Mouse (Mus musculus) testis, adult 2 months (tissue): Measurements from ENCODE around the gene Amph. TPM values are rescaled to one million over a fixed set of nuclear protein-coding genes. Genes with fewer than 3 reads are reported as not detected.

Experiments used
- H3K27ac ChIP-seq: fragments of 200-500 bp; 2 replicates; pipeline ENCODE4 v1.5.1; 2012; ENCODE audit warnings: low read depth, low read length; ENCODE audit not compliant: control insufficient read depth, insufficient read depth
- H3K27me3 ChIP-seq: fragments of 200-500 bp; 2 replicates; pipeline ENCODE4 v1.6.1; 2012; ENCODE audit warnings: mild to moderate bottlenecking, low read length, moderate library complexity; ENCODE audit not compliant: control insufficient read depth, insufficient read depth
- H3K36me3 ChIP-seq: fragments of 200-500 bp; 2 replicates; pipeline ENCODE4 v1.6.1; 2012; ENCODE audit warnings: mild to moderate bottlenecking, low read length; ENCODE audit not compliant: control insufficient read depth, insufficient read depth
- H3K4me1 ChIP-seq: fragments of 200-500 bp; 2 replicates; pipeline ENCODE4 v1.6.1; 2012; ENCODE audit warnings: low read length; ENCODE audit not compliant: control insufficient read depth, insufficient read depth
- H3K4me3 ChIP-seq: fragments of 200-500 bp; 2 replicates; pipeline ENCODE4 v1.5.1; 2012; ENCODE audit warnings: low read depth, mild to moderate bottlenecking, low read length, moderate library complexity, mixed read lengths; ENCODE audit not compliant: control insufficient read depth
- CTCF ChIP-seq: fragments of 200-500 bp; IDR thresholded peaks from 2 replicates; pipeline ENCODE4 v1.5.1; 2012; ENCODE audit warnings: low read depth, mild to moderate bottlenecking, inconsistent platforms, low read length, moderate library complexity; ENCODE audit not compliant: control insufficient read depth, insufficient read depth, insufficient replicate concordance
- POLR2A ChIP-seq: fragments of 200-500 bp; IDR thresholded peaks from 2 replicates; pipeline ENCODE4 v1.6.1; 2012; ENCODE audit warnings: low read depth, mild to moderate bottlenecking, inconsistent platforms, low read length, moderate library complexity; ENCODE audit not compliant: control insufficient read depth
- polyA plus RNA-seq: library from polyadenylated mRNA; depleted of rRNA; stranded (reverse); fragments of >200 nt; gene quantifications from 2 replicates; pipeline ENCODE4 v1.2.3, GENCODE M21; 2012

The Amph gene
- polyA plus RNA-seq, 1 experiment, result 5.8 TPM

- no peak for TF ChIP-seq CTCF
- no peak for TF ChIP-seq POLR2A
- no peaks in the 10 kb centered on the region for H3K36me3 ChIP-seq
Observed at GRCm38 (mm10) chr13:19027766-19028350, 79.9 kb downstream of the Amph start.

GRCm38 (mm10) chr13:19031916-19032688 is 84.1 kb downstream of the Amph start:
- no peak for TF ChIP-seq CTCF
- no peaks in the 10 kb centered on the region for H3K27me3 ChIP-seq
- no peak overlapping the region for H3K4me3 ChIP-seq
- no peak overlapping the region for H3K27ac ChIP-seq
- H3K4me1 ChIP-seq, result no peaks in the 10 kb centered on the region
- H3K36me3 ChIP-seq, result no peaks in the 10 kb centered on the region

More at GRCm38 (mm10) chr13:19027766-19028350, 79.9 kb downstream of the Amph start:
- H3K4me1 ChIP-seq, result no peaks in the 10 kb centered on the region
- H3K4me3 ChIP-seq, result no peak overlapping the region
- H3K27me3 ChIP-seq, result no peaks in the 10 kb centered on the region
- no peak overlapping the region for H3K27ac ChIP-seq

GRCm38 (mm10) chr13:19052090-19052489 is 104.1 kb downstream of the Amph start:
- Histone ChIP-seq H3K4me1 (no peaks in the 10 kb centered on the region), H3K4me3 (no peak overlapping the region), H3K36me3 (no peaks in the 10 kb centered on the region), H3K27ac (no peak overlapping the region), H3K27me3 (no peaks in the 10 kb centered on the region)
- TF ChIP-seq POLR2A (no peak), CTCF (no peak)

- no peaks in the 10 kb centered on the region for H3K4me1 ChIP-seq
Observed at GRCm38 (mm10) chr13:19054504-19054903, 106.5 kb downstream of the Amph start.

GRCm38 (mm10) chr13:19072261-19072660 is 124.3 kb downstream of the Amph start:
- TF ChIP-seq POLR2A, result no peak
- Histone ChIP-seq H3K36me3 (no peaks in the 10 kb centered on the region), H3K27ac (no peak overlapping the region), H3K4me1 (no peaks in the 10 kb centered on the region), H3K4me3 (no peak overlapping the region), H3K27me3 (no peaks in the 10 kb centered on the region)

More at GRCm38 (mm10) chr13:19054504-19054903, 106.5 kb downstream of the Amph start:
- H3K36me3 ChIP-seq, result no peaks in the 10 kb centered on the region
- H3K27me3 ChIP-seq, result no peaks in the 10 kb centered on the region
- TF ChIP-seq CTCF (no peak), POLR2A (no peak)
- no peak overlapping the region for H3K4me3 ChIP-seq
- H3K27ac ChIP-seq, result no peak overlapping the region

- TF ChIP-seq CTCF (no peak), POLR2A (no peak)
- Histone ChIP-seq H3K4me1 (no peaks in the 10 kb centered on the region), H3K27me3 (no peaks in the 10 kb centered on the region), H3K4me3 (no peak overlapping the region), H3K27ac (no peak overlapping the region), H3K36me3 (no peaks in the 10 kb centered on the region)
Observed at GRCm38 (mm10) chr13:19077427-19077826, 129.4 kb downstream of the Amph start.

- no peak overlapping the region for H3K27ac ChIP-seq
- TF ChIP-seq POLR2A, result no peak
- TF ChIP-seq CTCF, result no peak
- no peaks in the 10 kb centered on the region for H3K27me3 ChIP-seq
Observed at GRCm38 (mm10) chr13:19081932-19082331, 133.9 kb downstream of the Amph start.

GRCm38 (mm10) chr13:19094571-19094970 is 146.6 kb downstream of the Amph start:
- no peak overlapping the region for H3K4me3 ChIP-seq
- H3K36me3 ChIP-seq, result no peaks in the 10 kb centered on the region
- H3K27me3 ChIP-seq, result no peaks in the 10 kb centered on the region
- H3K4me1 ChIP-seq, result peaks cover 2% of the 10 kb centered on the region
- no peak for TF ChIP-seq CTCF
- TF ChIP-seq POLR2A, result no peak
- H3K27ac ChIP-seq, result no peak overlapping the region

More at GRCm38 (mm10) chr13:19081932-19082331, 133.9 kb downstream of the Amph start:
- H3K4me1 ChIP-seq, result no peaks in the 10 kb centered on the region
- no peaks in the 10 kb centered on the region for H3K36me3 ChIP-seq
- H3K4me3 ChIP-seq, result no peak overlapping the region
